Mouse (Mus musculus) E14TG2a.4 (cell line): Measurements from ENCODE around the gene Gm128.

ENCODE experiments used
- CTCF ChIP-seq: conservative IDR thresholded peaks from 2 replicates; pipeline ENCODE4 v1.5.1; 2014; ENCODE audit warnings: low read length
- NANOG ChIP-seq: IDR thresholded peaks from 2 replicates; pipeline ENCODE4 v1.6.1; 2014; ENCODE audit warnings: borderline replicate concordance, low read length, mixed read lengths
- POU5F1 ChIP-seq: IDR thresholded peaks from 2 replicates; pipeline ENCODE4 v1.6.1; 2014; ENCODE audit warnings: low read length, borderline replicate concordance

DNA sequence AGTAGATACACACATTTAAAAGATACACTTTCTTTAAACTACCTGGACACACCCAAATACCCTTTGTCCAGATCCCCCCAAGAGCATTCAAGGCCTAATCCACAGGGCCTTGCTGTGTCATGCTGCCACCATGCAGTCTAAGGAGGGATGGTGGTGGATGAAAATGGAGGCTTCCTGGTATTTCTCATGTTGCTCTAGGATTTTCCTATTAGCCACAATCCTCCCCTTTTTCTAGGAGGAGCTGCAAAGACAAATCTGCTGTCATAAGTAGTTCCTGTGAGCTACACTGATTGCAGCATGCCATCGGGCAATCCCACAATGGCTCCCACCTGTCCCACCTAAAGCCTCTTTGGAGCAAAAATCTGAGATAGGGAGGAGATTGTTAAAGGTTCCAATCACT lies 14.2 kb downstream of the Gm128 start:
- no peak for TF ChIP-seq CTCF
- TF ChIP-seq POU5F1: no peak
- TF ChIP-seq NANOG: no peak
